Mouse (Mus musculus) neural tube, embryonic 11.5 days (tissue): ENCODE results near the gene Ncln. TPM values are rescaled to one million over a fixed set of nuclear protein-coding genes. Genes with fewer than 3 reads are reported as not detected.

Experiments used
- ATAC-seq: fragments of 200-750 bp; cut with Nextera tagmentation; 2 replicates; pipeline ENCODE4 v1.8.0; 2017; ENCODE audit warnings: moderate number of reproducible peaks, mild to moderate bottlenecking, moderate TSS enrichment, moderate library complexity; ENCODE audit not compliant: insufficient read depth, low FRiP score, low TSS enrichment
- DNase-seq: peaks from one replicate; pipeline ENCODE4 v3.0.0-alpha.2; 2015; ENCODE audit warnings: low spot score
- H3K27ac ChIP-seq: fragments of 300-500 bp; sonication (generic); 2 replicates; pipeline ENCODE4 v1.5.1; 2014; ENCODE audit warnings: low read depth, mild to moderate bottlenecking, low read length
- H3K27me3 ChIP-seq: fragments of 300-500 bp; sonication (generic); 2 replicates; pipeline ENCODE4 v1.6.1; 2014; ENCODE audit warnings: mild to moderate bottlenecking, low read length, mixed read lengths; ENCODE audit not compliant: control insufficient read depth, insufficient read depth
- H3K36me3 ChIP-seq: fragments of 300-500 bp; sonication (generic); 2 replicates; pipeline ENCODE4 v1.6.1; 2014; ENCODE audit warnings: mild to moderate bottlenecking, low read length, moderate library complexity, mixed read lengths; ENCODE audit not compliant: control insufficient read depth, insufficient read depth
- H3K4me1 ChIP-seq: fragments of 300-500 bp; sonication (generic); 2 replicates; pipeline ENCODE4 v1.6.1; 2014; ENCODE audit warnings: low read length, mixed read lengths; ENCODE audit not compliant: control insufficient read depth, insufficient read depth
- H3K4me2 ChIP-seq: fragments of 300-500 bp; sonication (generic); 2 replicates; pipeline ENCODE4 v1.6.1; 2014; ENCODE audit warnings: low read depth, mild to moderate bottlenecking, moderate library complexity
- H3K4me3 ChIP-seq: fragments of 300-500 bp; sonication (generic); 2 replicates; pipeline ENCODE4 v1.5.1; 2014; ENCODE audit warnings: low read depth, low read length
- H3K9ac ChIP-seq: fragments of 300-500 bp; sonication (generic); 2 replicates; pipeline ENCODE4 v1.6.1; 2014; ENCODE audit warnings: mild to moderate bottlenecking, low read length
- H3K9me3 ChIP-seq: fragments of 300-500 bp; sonication (generic); 2 replicates; pipeline ENCODE4 v1.6.1; 2016; ENCODE audit warnings: low read length; ENCODE audit not compliant: control insufficient read depth
- WGBS: fragments of 180-500 bp; shearing (Covaris S2); extraction: QIAGEN DNeasy Blood & Tissue Kit; methylation state at CpG from one replicate; pipeline ENCODE4 v1.1.7; 2014; 5-methylcytosine and 5-hydroxymethylcytosine counted together
- polyA plus RNA-seq: library from polyadenylated mRNA; unstranded; fragments of >200 nt; fragmentation: Nextera tagmentation; extraction: Ambion mirVana; gene quantifications from 2 replicates; pipeline ENCODE4 v1.2.1, GENCODE M21; 2014

The Ncln gene
- polyA plus RNA-seq, 1 experiment from 2014 or later: 74.2 TPM

DNA sequence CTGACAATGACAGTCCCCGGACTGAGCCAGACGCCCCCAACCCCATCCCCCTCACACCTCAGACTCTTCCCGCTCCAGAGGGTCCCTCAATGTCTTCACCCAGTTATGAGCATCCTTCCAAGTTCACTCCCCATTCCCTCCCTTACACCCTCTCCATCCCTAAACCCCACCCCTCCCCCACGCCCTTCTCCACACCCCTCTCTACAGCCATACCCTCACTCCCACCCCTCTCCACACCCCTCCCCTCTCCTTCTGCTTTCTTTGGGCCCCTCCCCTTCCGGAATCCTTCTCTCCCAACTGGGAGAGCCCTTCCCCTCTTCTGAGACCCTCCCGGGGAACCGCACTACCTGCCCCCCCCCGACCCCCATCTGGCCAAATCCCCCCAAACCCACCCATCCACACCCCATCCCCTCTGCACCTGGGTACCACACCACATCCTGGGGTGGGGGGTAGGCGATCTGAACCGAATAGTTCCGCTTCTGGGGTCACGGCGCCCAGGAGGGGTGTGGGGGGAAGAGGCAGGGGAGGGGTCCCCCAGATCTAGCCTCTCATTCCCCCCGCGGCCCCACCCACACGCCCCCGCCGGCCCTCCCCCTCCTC, 23.7 kb downstream of the Ncln start:
- no peak for DNase-seq
- Histone ChIP-seq H3K4me2 (peak overlapping the region; percentile 56), H3K27ac (no peak overlapping the region), H3K27me3 (peaks cover 32% of the 10 kb centered on the region), H3K9ac (peak overlapping the region; percentile 44), H3K4me1 (peaks cover 5% of the 10 kb centered on the region; the same call in 1 of the 2 replicates), H3K4me3 (peak overlapping the region; percentile 31), H3K36me3 (no peaks in the 10 kb centered on the region), H3K9me3 (no peaks in the 10 kb centered on the region)
- peak; percentile 43 for ATAC-seq
- 6% methylated on average over 15 of the region's 18 CpGs for WGBS

- H3K4me2 ChIP-seq: no peak overlapping the region
- no peak for ATAC-seq
Observed at GRCm38 (mm10) chr10:81470454-81470853, 25.7 kb downstream of the Ncln start.

DNA sequence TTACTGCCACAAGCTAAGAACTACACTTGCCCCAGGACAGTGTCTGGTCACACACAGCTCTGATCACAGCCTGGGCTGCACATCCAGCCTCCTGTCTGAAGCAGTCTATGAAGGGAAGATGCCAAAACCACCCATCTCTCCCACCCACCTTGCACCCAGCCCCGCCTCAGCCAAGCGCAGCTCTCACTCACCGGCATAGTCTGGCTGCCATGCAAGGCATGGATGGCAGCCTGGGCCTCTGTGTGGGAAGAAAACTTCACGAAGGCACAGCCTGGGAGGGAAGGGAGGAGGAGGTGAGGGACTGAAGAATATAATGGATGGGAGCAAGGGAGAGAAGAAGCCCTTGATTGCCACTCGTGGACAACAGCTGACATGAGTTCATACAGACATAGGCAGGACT, 26.9 kb downstream of the Ncln start:
- Histone ChIP-seq H3K36me3 (no peaks in the 10 kb centered on the region), H3K9me3 (no peaks in the 10 kb centered on the region), H3K27ac (no peak overlapping the region), H3K4me3 (no peak overlapping the region), H3K9ac (no peak overlapping the region), H3K27me3 (peaks cover 31% of the 10 kb centered on the region), H3K4me1 (peaks cover 11% of the 10 kb centered on the region; the same call in 1 of the 2 replicates), H3K4me2 (no peak overlapping the region)
- 83% methylated on average over 5 of the region's 5 CpGs for WGBS
- DNase-seq: no peak
- no peak for ATAC-seq

More at GRCm38 (mm10) chr10:81470454-81470853, 25.7 kb downstream of the Ncln start:
- no peak overlapping the region for H3K4me3 ChIP-seq
- no peak overlapping the region for H3K9ac ChIP-seq
- H3K27ac ChIP-seq: no peak overlapping the region
- no peaks in the 10 kb centered on the region for H3K36me3 ChIP-seq
- no peaks in the 10 kb centered on the region for H3K9me3 ChIP-seq
- peaks cover 5% of the 10 kb centered on the region; the same call in 1 of the 2 replicates for H3K4me1 ChIP-seq
- DNase-seq: peak; percentile 8
- H3K27me3 ChIP-seq: peaks cover 29% of the 10 kb centered on the region
- 55% methylated on average over 18 of the region's 18 CpGs for WGBS

- H3K27me3 ChIP-seq: peaks cover 33% of the 10 kb centered on the region
- H3K9ac ChIP-seq: no peak overlapping the region
- ATAC-seq (no peak), DNase-seq (no peak)
- no peaks in the 10 kb centered on the region for H3K36me3 ChIP-seq
- H3K4me3 ChIP-seq: no peak overlapping the region
- H3K27ac ChIP-seq: no peak overlapping the region
- no peak overlapping the region for H3K4me2 ChIP-seq
- 0 out of 2 replicates have a peak, but pooled peaks cover 10% of the 10 kb centered on the region for H3K4me1 ChIP-seq
- H3K9me3 ChIP-seq: no peaks in the 10 kb centered on the region
- 85% methylated on average over 16 of the region's 16 CpGs for WGBS
Observed at GRCm38 (mm10) chr10:81467670-81468235, 28.4 kb downstream of the Ncln start.

DNA sequence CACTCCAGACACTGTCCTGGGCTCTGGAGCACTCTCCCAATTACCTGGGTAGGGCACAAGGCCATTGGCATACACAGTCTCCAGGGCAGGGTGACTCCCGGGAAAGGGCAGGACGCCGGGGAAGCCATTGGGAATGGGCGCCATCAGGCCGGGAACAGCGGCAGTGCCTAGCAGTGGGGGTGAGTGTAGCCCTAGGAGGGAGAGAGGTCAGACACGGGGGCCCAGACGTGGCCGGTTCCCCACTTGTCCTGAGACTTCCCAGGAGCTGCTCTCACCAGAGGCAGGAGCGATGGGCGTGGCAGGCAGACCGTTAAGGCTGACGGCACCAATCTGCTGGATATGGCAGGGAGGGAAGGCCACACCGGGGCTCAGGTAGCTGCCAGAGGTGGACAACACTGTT, 29.3 kb downstream of the Ncln start:
- no peak for DNase-seq
- Histone ChIP-seq H3K9me3 (no peaks in the 10 kb centered on the region), H3K4me1 (0 out of 2 replicates have a peak, but pooled peaks cover 10% of the 10 kb centered on the region), H3K4me3 (no peak overlapping the region), H3K27ac (no peak overlapping the region), H3K9ac (no peak overlapping the region), H3K36me3 (no peaks in the 10 kb centered on the region), H3K4me2 (no peak overlapping the region), H3K27me3 (peaks cover 41% of the 10 kb centered on the region)
- WGBS: 62% methylated on average over 14 of the region's 14 CpGs
- ATAC-seq: no peak

DNA sequence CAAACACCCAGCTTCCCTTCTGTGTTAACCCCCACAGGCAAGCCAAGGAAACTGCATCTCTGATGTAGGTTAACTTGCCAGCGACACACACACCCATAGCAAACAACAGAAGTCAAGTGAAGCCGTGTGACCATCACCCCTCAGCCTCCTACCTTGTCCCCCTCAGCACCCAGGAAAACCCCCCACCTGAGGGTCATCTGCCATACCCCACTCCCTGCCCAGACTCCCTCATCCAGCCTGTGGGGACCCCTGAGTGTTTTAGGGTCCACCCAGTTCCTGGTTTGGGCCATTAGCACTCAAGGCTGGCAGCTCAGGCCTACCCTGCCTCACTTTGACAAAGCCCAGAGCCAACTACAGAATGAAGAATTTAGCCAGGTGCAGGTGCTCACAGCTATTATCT, 30.1 kb downstream of the Ncln start:
- no peak for DNase-seq
- H3K27me3 ChIP-seq: peaks cover 49% of the 10 kb centered on the region
- WGBS: 86% methylated on average over 2 of the region's 2 CpGs
- H3K9me3 ChIP-seq: no peaks in the 10 kb centered on the region
- no peak overlapping the region for H3K27ac ChIP-seq
- no peak overlapping the region for H3K4me3 ChIP-seq
- H3K4me2 ChIP-seq: no peak overlapping the region
- 0 out of 2 replicates have a peak, but pooled peaks cover 10% of the 10 kb centered on the region for H3K4me1 ChIP-seq
- H3K9ac ChIP-seq: no peak overlapping the region
- no peaks in the 10 kb centered on the region for H3K36me3 ChIP-seq
- ATAC-seq: no peak

GRCm38 (mm10) chr10:81465265-81465645, 30.9 kb downstream of the Ncln start:
- ATAC-seq (peak; percentile 13; the same call in 1 of the 2 replicates), DNase-seq (no peak)
- Histone ChIP-seq H3K4me3 (no peak overlapping the region), H3K9me3 (no peaks in the 10 kb centered on the region), H3K4me2 (no peak overlapping the region), H3K27ac (no peak overlapping the region), H3K36me3 (no peaks in the 10 kb centered on the region), H3K27me3 (peaks cover 57% of the 10 kb centered on the region), H3K4me1 (0 out of 2 replicates have a peak, but pooled peaks cover 10% of the 10 kb centered on the region), H3K9ac (no peak overlapping the region)
- 1% methylated on average over 5 of the region's 5 CpGs for WGBS

GRCm38 (mm10) chr10:81464405-81465264, 31.6 kb downstream of the Ncln start:
- Histone ChIP-seq H3K27me3 (peaks cover 63% of the 10 kb centered on the region), H3K9me3 (no peaks in the 10 kb centered on the region), H3K36me3 (no peaks in the 10 kb centered on the region), H3K4me1 (0 out of 2 replicates have a peak, but pooled peaks cover 10% of the 10 kb centered on the region), H3K4me3 (peak overlapping the region; percentile 36), H3K4me2 (peak overlapping the region; percentile 63), H3K27ac (no peak overlapping the region), H3K9ac (peak overlapping the region; percentile 53)
- peak; percentile 87 for ATAC-seq
- DNase-seq: peak; percentile 76
- WGBS: 3% methylated on average over 33 of the region's 33 CpGs
